Mouse (Mus musculus): ENCODE measurements around the gene Ctsq.
"Not testable (repeated sequence)": the region's sequence is repeated elsewhere in the genome, so short reads cannot be mapped to it uniquely, and the experiment has no call there.

Gene Ctsq

DNA sequence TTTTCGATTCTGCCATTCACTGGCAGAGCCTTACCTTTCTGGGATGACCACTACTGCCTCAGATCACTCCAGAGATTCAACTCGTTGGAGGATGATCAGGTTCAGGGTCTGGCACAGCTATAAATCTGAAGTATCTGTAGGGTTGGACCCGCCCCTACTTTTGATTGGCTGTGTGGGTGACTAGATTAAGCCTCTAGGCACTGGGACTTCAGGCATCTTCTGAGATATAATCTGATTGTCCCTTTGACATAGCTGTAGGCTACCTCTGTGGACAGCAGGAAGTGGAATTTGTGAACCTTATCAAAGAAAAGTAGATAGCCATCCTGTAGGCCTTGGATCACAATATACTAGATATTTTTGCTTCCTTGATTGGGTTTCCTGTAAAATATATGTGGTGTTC lies at the start of gene Ctsq:
TSS of gene Ctsq (minus strand) at position 101 of the 400 bp plus-strand sequence.
- DNase-seq (ENCODE audit: low spot score): no peak

DNA sequence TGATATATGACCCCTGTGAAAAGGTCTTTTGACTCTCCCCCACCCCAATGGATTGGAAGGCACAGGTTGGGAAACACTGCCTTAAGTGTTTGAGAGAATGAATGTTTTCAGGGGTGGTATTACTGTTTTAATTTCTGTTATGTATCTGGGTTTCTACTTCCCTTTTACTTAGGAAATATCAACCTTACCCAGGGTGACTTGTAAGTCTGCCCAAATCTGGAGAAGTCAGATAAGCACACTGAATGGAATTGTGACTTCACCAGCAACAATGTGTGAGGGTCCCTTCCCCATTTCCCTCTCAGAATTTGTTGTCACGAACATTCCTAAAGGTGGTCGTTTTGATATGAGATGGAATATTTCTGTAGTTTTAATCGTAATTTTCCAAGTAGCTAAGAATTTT lies 17.6 kb downstream of the Ctsq start:
- DNase-seq (ENCODE audit: low spot score): no peak

DNA sequence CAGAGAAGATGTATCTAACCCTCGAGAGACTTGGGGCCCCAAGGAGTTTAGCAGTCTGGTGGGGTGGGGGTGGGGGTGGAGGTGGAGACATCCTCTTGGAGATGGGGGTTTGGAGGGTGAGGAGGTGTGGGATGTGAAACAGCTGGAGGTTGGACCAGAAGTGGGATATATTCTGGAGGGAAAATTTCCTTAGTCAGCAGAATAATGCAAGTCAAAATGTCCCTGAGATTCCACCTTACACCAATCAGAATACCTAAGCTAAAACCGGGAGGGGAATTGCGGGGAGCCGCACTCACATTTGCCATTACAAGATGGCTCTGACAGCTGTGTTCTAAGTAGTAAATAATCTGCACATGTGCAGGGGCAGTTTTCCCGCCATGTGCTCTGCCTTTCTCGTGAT lies 18.6 kb downstream of the Ctsq start:
- DNase-seq (ENCODE audit: low spot score): no peak

DNA sequence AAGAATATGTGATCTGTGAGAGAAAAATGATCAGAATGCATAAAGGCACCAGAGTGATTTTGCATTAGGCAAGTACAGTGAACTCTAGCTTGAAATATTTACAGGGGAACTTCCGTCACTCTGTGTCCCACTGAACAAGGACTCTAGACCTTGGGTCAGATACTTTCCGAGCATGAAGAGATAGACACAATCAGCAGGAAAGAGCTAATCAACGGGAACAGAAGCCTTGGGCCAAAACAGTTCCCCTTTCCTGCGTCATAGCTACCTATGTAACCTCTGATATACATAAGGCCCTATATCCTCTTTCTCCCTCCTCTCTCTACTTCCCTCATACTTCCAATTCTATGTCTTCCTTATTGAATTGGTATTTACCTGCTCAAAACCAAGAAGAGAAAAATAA lies 30.3 kb downstream of the Ctsq start:
- DNase-seq (ENCODE audit: low spot score): no peak

DNA sequence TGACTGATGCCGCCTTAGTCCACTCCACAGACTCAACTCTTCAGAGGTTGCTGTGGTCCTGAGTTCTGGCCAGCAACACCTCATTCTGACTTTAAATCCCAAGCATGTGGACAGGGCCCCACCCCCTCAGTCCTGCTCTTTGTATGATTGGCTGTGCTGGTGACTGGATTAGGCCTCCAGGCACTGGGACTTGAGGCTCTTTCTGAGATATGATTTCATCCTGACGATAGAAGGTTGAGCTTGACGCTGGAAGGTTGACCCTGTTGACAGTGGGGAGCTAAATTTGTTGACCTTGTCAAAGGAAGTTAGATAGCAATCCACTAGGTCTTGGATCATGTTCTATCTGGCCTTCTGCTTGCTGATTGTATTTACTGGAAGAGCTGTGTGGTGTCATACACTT lies 34.6 kb downstream of the Ctsq start, which contains the start of gene Ctsj:
TSS of gene Ctsj (minus strand) at position 101 of the 400 bp plus-strand sequence.
- no peak for DNase-seq (ENCODE audit: low spot score)

DNA sequence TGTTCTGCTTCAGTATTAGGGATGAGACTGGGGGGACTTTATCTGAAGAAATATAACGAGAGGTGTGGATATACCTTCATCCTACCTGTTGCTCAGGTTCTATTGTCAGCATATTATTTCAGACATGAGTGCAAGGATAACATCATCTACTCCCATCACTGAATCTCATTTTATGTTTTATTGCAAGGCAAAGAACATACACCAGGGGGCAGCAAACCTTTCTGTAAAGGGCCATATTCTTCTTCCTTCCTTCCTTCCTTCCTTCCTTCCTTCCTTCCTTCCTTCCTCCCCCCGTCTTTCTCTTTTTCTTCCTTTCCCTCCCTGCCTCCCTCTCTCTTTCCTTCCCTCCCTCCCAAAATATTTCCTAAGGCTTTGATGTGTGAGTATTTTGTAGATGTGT lies 42.8 kb downstream of the Ctsq start:
- DNase-seq (ENCODE audit: low spot score): no peak

DNA sequence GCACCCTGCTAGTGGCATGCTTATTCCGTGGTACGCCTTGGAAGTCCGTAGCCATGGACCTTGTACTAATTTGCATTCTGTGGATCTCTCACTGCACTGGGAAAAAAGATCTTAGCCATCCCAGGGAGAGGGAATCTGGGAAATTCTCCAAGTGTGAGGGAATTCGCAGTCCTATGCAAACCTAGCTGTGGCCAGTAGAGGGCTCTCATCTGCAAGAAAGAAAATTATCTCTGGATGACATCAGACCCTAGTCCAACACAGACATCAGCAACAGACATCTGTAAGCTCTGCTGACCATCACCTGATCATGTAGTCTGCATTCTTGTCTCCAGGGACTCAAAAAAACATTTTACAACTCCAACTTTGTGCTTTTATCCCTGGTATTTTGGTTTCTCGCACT lies 53.5 kb downstream of the Ctsq start:
- DNase-seq (ENCODE audit: low spot score): not testable (repeated sequence)
